8 mouse cellular contexts compared by ENCODE assay signal in the genomic region with DNA sequence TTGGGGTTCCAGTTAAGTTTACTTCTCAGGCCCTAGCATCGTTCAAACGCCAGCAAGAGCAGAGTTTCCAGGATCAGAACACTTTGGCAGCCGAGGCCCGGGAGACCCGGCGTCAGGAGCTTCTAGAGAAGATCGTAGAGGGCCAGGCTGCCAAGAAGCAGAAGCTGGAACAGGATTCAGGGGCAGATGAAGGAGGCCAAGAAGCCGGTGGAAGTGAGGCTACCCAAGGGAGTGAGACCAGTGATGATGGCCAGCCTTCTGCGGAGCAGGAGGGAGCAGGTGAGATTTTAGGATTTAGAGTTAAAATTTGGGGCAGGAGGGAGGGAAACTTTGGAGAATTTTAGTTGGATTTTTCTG. TPM values are rescaled to one million over a fixed set of nuclear protein-coding genes. Genes with fewer than 3 reads are reported as not detected.
DNase-seq lines count a peak whose midpoint lies in the region; ATAC-seq and TF ChIP-seq lines count a peak whose summit lies in the region.
"Not testable (repeated sequence)": the region's sequence is repeated elsewhere in the genome, so short reads cannot be mapped to it uniquely, and the experiment has no call there.

No protein-coding gene starts in this region.

- peaks cover 42% of the 10 kb centered on the region for H3K36me3 ChIP-seq in embryonic facial prominence, embryonic 13.5 days
- peaks cover 34% of the 10 kb centered on the region for H3K36me3 ChIP-seq in hindbrain, embryonic 13.5 days
- peaks cover 12% of the 10 kb centered on the region for H3K36me3 ChIP-seq in liver, postnatal 0 days (replicated peaks; ENCODE audit: insufficient read depth, low read length)
- peaks cover 21% of the 10 kb centered on the region for H3K36me3 ChIP-seq in midbrain, embryonic 16.5 days (ENCODE audit: control insufficient read depth, insufficient read depth, low read length)
- not testable (repeated sequence) for H3K36me3 ChIP-seq in stomach, embryonic 16.5 days (ENCODE audit: control insufficient read depth, insufficient read depth, low read length)

- peak overlapping the region; percentile 73 for H3K4me3 ChIP-seq in embryonic facial prominence, embryonic 13.5 days
- peak overlapping the region; percentile 74 for H3K4me3 ChIP-seq in hindbrain, embryonic 13.5 days
- H3K4me3 ChIP-seq in layer of hippocampus, adult 2 months = peak overlapping the region; percentile 96
- H3K4me3 ChIP-seq in liver, postnatal 0 days (ENCODE audit: low read depth, low read length) = peak overlapping the region; percentile 73
- peak overlapping the region; percentile 85 for H3K4me3 ChIP-seq in midbrain, embryonic 16.5 days (ENCODE audit: low read depth, low read length)
- peak overlapping the region; percentile 81 for H3K4me3 ChIP-seq in stomach, embryonic 16.5 days (replicated peaks; ENCODE audit: low read length)

- not testable (repeated sequence) for H3K9me3 ChIP-seq in embryonic facial prominence, embryonic 13.5 days; hindbrain, embryonic 13.5 days; liver, postnatal 0 days (ENCODE audit: low read length); midbrain, embryonic 16.5 days (replicated peaks; ENCODE audit: control insufficient read depth, low read length, poor library complexity, severe bottlenecking); stomach, embryonic 16.5 days (replicated peaks; ENCODE audit: control insufficient read depth, low read length)

- peak; percentile 51 for DNase-seq in adrenal gland, postnatal 10 days
- DNase-seq in gastrocnemius, postnatal 10 days = peak; percentile 23
- DNase-seq in layer of hippocampus, adult 2 months (ENCODE audit: low spot score in 2 of 2); liver, postnatal 0 days: not testable (repeated sequence)

- not testable (repeated sequence) for TF ChIP-seq CTCF in layer of hippocampus, adult 2 months (conservative IDR thresholded peaks at IDR 0.05); liver, postnatal 0 days (IDR thresholded peaks at IDR 0.05; ENCODE audit: low read depth)

- H3K27ac ChIP-seq in embryonic facial prominence, embryonic 13.5 days = peak overlapping the region; percentile 98
- H3K27ac ChIP-seq in hindbrain, embryonic 13.5 days = peak overlapping the region; percentile 95
- peak overlapping the region; percentile 94 for H3K27ac ChIP-seq in layer of hippocampus, adult 2 months
- peak overlapping the region; percentile 88 for H3K27ac ChIP-seq in liver, postnatal 0 days (ENCODE audit: low read depth)
- H3K27ac ChIP-seq in midbrain, embryonic 16.5 days (ENCODE audit: low read length) = peak overlapping the region; percentile 96
- H3K27ac ChIP-seq in stomach, embryonic 16.5 days (ENCODE audit: low read length) = peak overlapping the region; percentile 93

- H3K4me2 ChIP-seq in embryonic facial prominence, embryonic 13.5 days = peak overlapping the region; percentile 81
- peak overlapping the region; percentile 84 for H3K4me2 ChIP-seq in hindbrain, embryonic 13.5 days
- peak overlapping the region; percentile 93 for H3K4me2 ChIP-seq in liver, postnatal 0 days (ENCODE audit: low read depth, low read length)
- peak overlapping the region; percentile 86 for H3K4me2 ChIP-seq in midbrain, embryonic 16.5 days (ENCODE audit: low read length)
- peak overlapping the region; percentile 64 for H3K4me2 ChIP-seq in stomach, embryonic 16.5 days (ENCODE audit: low read depth, low read length)

- 4% methylated on average over 9 of the region's 9 CpGs for WGBS in embryonic facial prominence, embryonic 13.5 days
- WGBS in hindbrain, embryonic 13.5 days = 9% methylated on average over 9 of the region's 9 CpGs
- WGBS in liver, postnatal 0 days (ENCODE audit: insufficient replicate concordance) = 7% methylated on average over 9 of the region's 9 CpGs
- 8% methylated on average over 9 of the region's 9 CpGs for WGBS in midbrain, embryonic 16.5 days
- 3% methylated on average over 9 of the region's 9 CpGs for whole genome bisulfite sequencing in stomach, embryonic 16.5 days

- TF ChIP-seq EP300 in liver, postnatal 0 days (IDR thresholded peaks at IDR 0.05; ENCODE audit: low read depth) = not testable (repeated sequence)

- peaks cover 21% of the 10 kb centered on the region for H3K4me1 ChIP-seq in embryonic facial prominence, embryonic 13.5 days
- H3K4me1 ChIP-seq in hindbrain, embryonic 13.5 days (replicated peaks) = peaks cover 29% of the 10 kb centered on the region
- peaks cover 19% of the 10 kb centered on the region for H3K4me1 ChIP-seq in liver, postnatal 0 days (ENCODE audit: insufficient read depth)
- peaks cover 32% of the 10 kb centered on the region for H3K4me1 ChIP-seq in midbrain, embryonic 16.5 days (ENCODE audit: control insufficient read depth, insufficient read depth, low read length)
- peaks cover 17% of the 10 kb centered on the region for H3K4me1 ChIP-seq in stomach, embryonic 16.5 days (ENCODE audit: control insufficient read depth, insufficient read depth, low read length)

- not testable (repeated sequence) for H3K27me3 ChIP-seq in embryonic facial prominence, embryonic 13.5 days; hindbrain, embryonic 13.5 days; liver, postnatal 0 days (ENCODE audit: insufficient read depth, low read length); midbrain, embryonic 16.5 days (ENCODE audit: control insufficient read depth, insufficient read depth, low read depth, low read length); stomach, embryonic 16.5 days (ENCODE audit: control insufficient read depth, insufficient read depth, low read length)

- H3K9ac ChIP-seq in embryonic facial prominence, embryonic 13.5 days = peak overlapping the region; percentile 93
- peak overlapping the region; percentile 95 for H3K9ac ChIP-seq in hindbrain, embryonic 13.5 days
- H3K9ac ChIP-seq in liver, postnatal 0 days (replicated peaks) = peak overlapping the region; percentile 79
- H3K9ac ChIP-seq in midbrain, embryonic 16.5 days (ENCODE audit: low read depth, low read length) = peak overlapping the region; percentile 69
- H3K9ac ChIP-seq in stomach, embryonic 16.5 days (ENCODE audit: low read length) = peak overlapping the region; percentile 88

- not testable (repeated sequence) for ATAC-seq in embryonic facial prominence, embryonic 13.5 days (ENCODE audit: insufficient number of reproducible peaks, insufficient read depth, low FRiP score, low TSS enrichment, low read depth); hindbrain, embryonic 13.5 days (ENCODE audit: low FRiP score); liver, postnatal 0 days; midbrain, embryonic 16.5 days; stomach, embryonic 16.5 days (ENCODE audit: insufficient read depth, low FRiP score)

RNA-seq across cellular contexts. Expression of gene Mboat7, which starts 1.6 kb away (rescaled TPM):
- total RNA-seq in adrenal gland, postnatal 10 days (2021) = 10 to 100 TPM; 48.7 to 59.6 TPM
- polyA plus RNA-seq in embryonic facial prominence, embryonic 13.5 days (2015; fragmentation: Nextera tagmentation; extraction: Ambion mirVana) = 63.7 and 65.7 TPM in 2 replicates
- total RNA-seq in gastrocnemius, postnatal 10 days (2021) = 10 to 100 TPM; 13.6 to 21.6 TPM
- 64.3 and 69.0 TPM in 2 replicates for polyA plus RNA-seq in hindbrain, embryonic 13.5 days (2015; fragmentation: Nextera tagmentation; extraction: Ambion mirVana)
- 100 to 1,000 TPM; 160 to 170 TPM for total RNA-seq in layer of hippocampus, adult 2 months (2021)
- 14.8 and 16.1 TPM in 2 replicates for polyA plus RNA-seq in liver, postnatal 0 days (2015; fragmentation: Nextera tagmentation; extraction: Ambion mirVana)
- 102 and 118 TPM in 2 replicates for polyA plus RNA-seq in midbrain, embryonic 16.5 days (2015; fragmentation: Nextera tagmentation; extraction: Ambion mirVana)
- polyA plus RNA-seq in stomach, embryonic 16.5 days (2015; fragmentation: Nextera tagmentation; extraction: Ambion mirVana) = 44.5 and 48.6 TPM in 2 replicates

RNA-seq across cellular contexts. Expression of gene Tsen34, which starts 2.3 kb away (rescaled TPM):
- total RNA-seq in adrenal gland, postnatal 10 days (2021) = 100 to 1,000 TPM in 1 of 2 experiments, 10 to 100 TPM in 1; 99.1 to 114 TPM
- polyA plus RNA-seq in embryonic facial prominence, embryonic 13.5 days (2015; fragmentation: Nextera tagmentation; extraction: Ambion mirVana) = 275 and 301 TPM in 2 replicates
- 10 to 100 TPM; 55.7 to 57.4 TPM for total RNA-seq in gastrocnemius, postnatal 10 days (2021)
- 233 and 242 TPM in 2 replicates for polyA plus RNA-seq in hindbrain, embryonic 13.5 days (2015; fragmentation: Nextera tagmentation; extraction: Ambion mirVana)
- 10 to 100 TPM; 80.2 to 84.8 TPM for total RNA-seq in layer of hippocampus, adult 2 months (2021)
- 46.1 and 50.9 TPM in 2 replicates for polyA plus RNA-seq in liver, postnatal 0 days (2015; fragmentation: Nextera tagmentation; extraction: Ambion mirVana)
- polyA plus RNA-seq in midbrain, embryonic 16.5 days (2015; fragmentation: Nextera tagmentation; extraction: Ambion mirVana) = 262 and 285 TPM in 2 replicates
- polyA plus RNA-seq in stomach, embryonic 16.5 days (2015; fragmentation: Nextera tagmentation; extraction: Ambion mirVana) = 184 and 194 TPM in 2 replicates

RNA-seq across cellular contexts. Expression of gene Rps9, which starts 8.9 kb away (rescaled TPM):
- 1,000 to 10,000 TPM; 1,078 to 1,086 TPM for total RNA-seq in adrenal gland, postnatal 10 days (2021)
- 1,711 and 1,735 TPM in 2 replicates for polyA plus RNA-seq in embryonic facial prominence, embryonic 13.5 days (2015; fragmentation: Nextera tagmentation; extraction: Ambion mirVana)
- total RNA-seq in gastrocnemius, postnatal 10 days (2021) = 100 to 1,000 TPM; 742 to 768 TPM
- polyA plus RNA-seq in hindbrain, embryonic 13.5 days (2015; fragmentation: Nextera tagmentation; extraction: Ambion mirVana) = 948 and 980 TPM in 2 replicates
- total RNA-seq in layer of hippocampus, adult 2 months (2021) = 100 to 1,000 TPM; 387 to 404 TPM
- polyA plus RNA-seq in liver, postnatal 0 days (2015; fragmentation: Nextera tagmentation; extraction: Ambion mirVana) = 859 and 872 TPM in 2 replicates
- polyA plus RNA-seq in midbrain, embryonic 16.5 days (2015; fragmentation: Nextera tagmentation; extraction: Ambion mirVana) = 646 and 689 TPM in 2 replicates
- polyA plus RNA-seq in stomach, embryonic 16.5 days (2015; fragmentation: Nextera tagmentation; extraction: Ambion mirVana) = 1,206 and 1,366 TPM in 2 replicates

RNA-seq across cellular contexts. Expression of gene Tmc4, which starts 17.6 kb away (rescaled TPM):
- total RNA-seq in adrenal gland, postnatal 10 days (2021) = 1 to 10 TPM; 8.6 to 9.2 TPM
- polyA plus RNA-seq in embryonic facial prominence, embryonic 13.5 days (2015; fragmentation: Nextera tagmentation; extraction: Ambion mirVana) = 6.2 and 10.3 TPM in 2 replicates
- 1 to 10 TPM in 1 of 2 experiments, under 1 TPM in 1; 0.99 to 1.1 TPM for total RNA-seq in gastrocnemius, postnatal 10 days (2021)
- polyA plus RNA-seq in hindbrain, embryonic 13.5 days (2015; fragmentation: Nextera tagmentation; extraction: Ambion mirVana) = 4.7 and 5.8 TPM in 2 replicates
- 1 to 10 TPM; 4.3 to 9.7 TPM for total RNA-seq in layer of hippocampus, adult 2 months (2021)
- 4.7 and 5.0 TPM in 2 replicates for polyA plus RNA-seq in liver, postnatal 0 days (2015; fragmentation: Nextera tagmentation; extraction: Ambion mirVana)
- 4.5 and 4.9 TPM in 2 replicates for polyA plus RNA-seq in midbrain, embryonic 16.5 days (2015; fragmentation: Nextera tagmentation; extraction: Ambion mirVana)
- 76.9 and 96.7 TPM in 2 replicates for polyA plus RNA-seq in stomach, embryonic 16.5 days (2015; fragmentation: Nextera tagmentation; extraction: Ambion mirVana)

RNA-seq across cellular contexts. Expression of gene Pirb, which starts 25.3 kb away (rescaled TPM):
- total RNA-seq in adrenal gland, postnatal 10 days (2021) = 1 to 10 TPM; 2.3 to 2.5 TPM
- 0.17 and 0.33 TPM in 2 replicates for polyA plus RNA-seq in embryonic facial prominence, embryonic 13.5 days (2015; fragmentation: Nextera tagmentation; extraction: Ambion mirVana)
- 1 to 10 TPM in 1 of 2 experiments, under 1 TPM in 1; 0.78 to 1.6 TPM for total RNA-seq in gastrocnemius, postnatal 10 days (2021)
- polyA plus RNA-seq in hindbrain, embryonic 13.5 days (2015; fragmentation: Nextera tagmentation; extraction: Ambion mirVana) = 0.25 and 0.32 TPM in 2 replicates
- under 1 TPM in 1 of 2 experiments, not detected in 1; 0.36 TPM for total RNA-seq in layer of hippocampus, adult 2 months (2021)
- 5.6 and 7.0 TPM in 2 replicates for polyA plus RNA-seq in liver, postnatal 0 days (2015; fragmentation: Nextera tagmentation; extraction: Ambion mirVana)
- polyA plus RNA-seq in midbrain, embryonic 16.5 days (2015; fragmentation: Nextera tagmentation; extraction: Ambion mirVana) = 0.23 and 0.31 TPM in 2 replicates
- polyA plus RNA-seq in stomach, embryonic 16.5 days (2015; fragmentation: Nextera tagmentation; extraction: Ambion mirVana) = 2.5 and 3.0 TPM in 2 replicates
